Mouse (Mus musculus) liver, postnatal 0 days (tissue): Measurements from ENCODE around the gene Poc5.

Experiments used
- CTCF ChIP-seq: sonication (generic); IDR thresholded peaks from 2 replicates; pipeline ENCODE4 v1.5.1; 2016; ENCODE audit warnings: antibody characterized with exemption, low read depth
- EP300 ChIP-seq: IDR thresholded peaks from 2 replicates; pipeline ENCODE4 v1.6.1; 2016; ENCODE audit warnings: antibody characterized with exemption, low read depth, mild to moderate bottlenecking

GRCm38 (mm10) chr13:96457566-96457965 is 69.5 kb downstream of the Poc5 start:
- TF ChIP-seq EP300, result no peak
- TF ChIP-seq CTCF, result no peak
